ENCODE assay signal across 8 mouse cellular contexts in the genomic region with DNA sequence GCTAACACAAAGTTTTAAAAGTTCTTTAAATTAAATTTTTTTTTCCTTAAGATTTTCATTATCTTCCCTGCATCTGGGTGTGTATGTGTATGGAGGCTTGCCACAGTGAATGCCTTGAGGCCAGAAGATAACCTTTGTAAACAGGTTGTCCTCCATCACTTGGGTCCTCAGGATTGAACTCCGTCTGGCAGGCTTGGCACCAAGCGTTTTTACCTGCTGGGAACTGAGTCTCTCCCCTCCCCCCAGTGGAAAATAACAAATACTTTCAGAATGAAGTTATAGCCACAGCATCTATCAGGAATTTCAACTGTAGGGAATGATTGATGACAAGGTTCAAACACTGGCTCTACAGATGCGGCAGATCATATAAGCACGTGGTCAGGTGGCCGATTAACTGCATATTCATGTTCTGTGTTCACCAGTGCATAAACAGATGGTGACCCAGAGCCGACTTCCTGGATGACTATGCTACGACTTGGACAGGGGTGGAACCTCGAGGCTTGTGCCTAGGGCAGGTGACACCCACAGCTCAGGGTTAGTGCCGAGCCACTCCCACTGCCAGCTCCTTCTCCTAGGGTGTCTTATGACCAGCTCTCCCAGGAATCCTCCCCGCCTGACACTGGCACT. TPM values are rescaled to one million over a fixed set of nuclear protein-coding genes. Genes with fewer than 3 reads are reported as not detected.
DNase-seq lines count a peak whose midpoint lies in the region; ATAC-seq and TF ChIP-seq lines count a peak whose summit lies in the region.

No protein-coding gene starts in this region.

- peak; percentile 13; the same call in 1 of the 2 replicates for ATAC-seq in frontal cortex, adult (ENCODE audit: low TSS enrichment)
- ATAC-seq in forebrain, embryonic 11.5 days (replicated peaks; ENCODE audit: low FRiP score) = peak; percentile 63
- ATAC-seq in hematopoietic stem cell, adult 5-6 weeks (replicated peaks in 1 of 2; ENCODE audit: insufficient read depth in 1 of 2, low FRiP score in 2 of 2, low TSS enrichment in 1 of 2, low read depth in 1 of 2, poor library complexity in 2 of 2, severe bottlenecking in 2 of 2) = peak; percentile 74 to 78
- peak; percentile 41 for ATAC-seq in limb, embryonic 13.5 days (ENCODE audit: low FRiP score, low read depth)
- ATAC-seq in midbrain, embryonic 13.5 days = peak; percentile 66

- TF ChIP-seq CTCF in testis, adult 2 months (IDR thresholded peaks at IDR 0.05; ENCODE audit: control insufficient read depth, insufficient read depth, insufficient replicate concordance, low read depth, low read length) = no peak

- 13% methylated on average over 10 of the region's 10 CpGs for WGBS in forebrain, embryonic 11.5 days
- WGBS in limb, embryonic 13.5 days = 9% methylated on average over 10 of the region's 10 CpGs
- 13% methylated on average over 10 of the region's 10 CpGs for WGBS in midbrain, embryonic 13.5 days

- TF ChIP-seq POLR2A in testis, adult 2 months (IDR thresholded peaks at IDR 0.05; ENCODE audit: control insufficient read depth, low read depth, low read length) = no peak

- DNase-seq in frontal cortex, adult 2 months (ENCODE audit: extremely low spot score in 1 of 2, low spot score in 1 of 2) = no peak
- DNase-seq in forebrain, embryonic 11.5 days (ENCODE audit: low spot score) = peak; percentile 59

- H3K4me3 ChIP-seq in brown adipose tissue, adult 24 weeks (ENCODE audit: insufficient read depth, low read depth, low read length) = peak overlapping the region; percentile 61
- H3K4me3 ChIP-seq in forebrain, embryonic 11.5 days (ENCODE audit: low read depth, low read length) = peak overlapping the region; percentile 99
- H3K4me3 ChIP-seq in limb, embryonic 13.5 days = peak overlapping the region; percentile 100
- peak overlapping the region; percentile 99 for H3K4me3 ChIP-seq in midbrain, embryonic 13.5 days (replicated peaks)
- peak overlapping the region; percentile 97 for H3K4me3 ChIP-seq in testis, adult 2 months (ENCODE audit: control insufficient read depth, low read depth, low read length)

- peaks cover 3% of the 10 kb centered on the region; the same call in 1 of the 2 replicates for H3K36me3 ChIP-seq in forebrain, embryonic 11.5 days (ENCODE audit: control insufficient read depth, insufficient read depth, low read length)
- peaks cover 25% of the 10 kb centered on the region for H3K36me3 ChIP-seq in limb, embryonic 13.5 days
- peaks cover 18% of the 10 kb centered on the region for H3K36me3 ChIP-seq in midbrain, embryonic 13.5 days
- H3K36me3 ChIP-seq in testis, adult 2 months (ENCODE audit: control insufficient read depth, insufficient read depth, low read length) = no peaks in the 10 kb centered on the region

- peak overlapping the region; percentile 78 for H3K4me2 ChIP-seq in forebrain, embryonic 11.5 days (ENCODE audit: low read depth, low read length, severe bottlenecking)
- peak overlapping the region; percentile 95 for H3K4me2 ChIP-seq in limb, embryonic 13.5 days (replicated peaks)
- H3K4me2 ChIP-seq in midbrain, embryonic 13.5 days (replicated peaks) = peak overlapping the region; percentile 64

- 0 out of 2 replicates have a peak, but pooled peaks cover 6% of the 10 kb centered on the region for H3K4me1 ChIP-seq in brown adipose tissue, adult 24 weeks (ENCODE audit: control insufficient read depth, insufficient read depth, insufficient read length, low read length)
- peaks cover 8% of the 10 kb centered on the region; the same call in 1 of the 2 replicates for H3K4me1 ChIP-seq in forebrain, embryonic 11.5 days (replicated peaks; ENCODE audit: control insufficient read depth, insufficient read depth, low read length)
- H3K4me1 ChIP-seq in limb, embryonic 13.5 days = peaks cover 16% of the 10 kb centered on the region
- H3K4me1 ChIP-seq in midbrain, embryonic 13.5 days (replicated peaks) = peaks cover 19% of the 10 kb centered on the region
- H3K4me1 ChIP-seq in testis, adult 2 months (ENCODE audit: control insufficient read depth, insufficient read depth, low read length) = peaks cover 16% of the 10 kb centered on the region

- 0 out of 2 replicates have a peak overlapping the region, but pooled peaks have one; percentile 2 for H3K27ac ChIP-seq in brown adipose tissue, adult 24 weeks (replicated peaks; ENCODE audit: low read depth, low read length)
- no peak overlapping the region for H3K27ac ChIP-seq in forebrain, embryonic 11.5 days (ENCODE audit: low read depth, low read length)
- H3K27ac ChIP-seq in limb, embryonic 13.5 days = no peak overlapping the region
- no peak overlapping the region for H3K27ac ChIP-seq in midbrain, embryonic 13.5 days
- H3K27ac ChIP-seq in testis, adult 2 months (ENCODE audit: control insufficient read depth, insufficient read depth, low read depth, low read length) = no peak overlapping the region

- no peaks in the 10 kb centered on the region for H3K9me3 ChIP-seq in forebrain, embryonic 11.5 days (ENCODE audit: control insufficient read depth, low read length)
- no peaks in the 10 kb centered on the region for H3K9me3 ChIP-seq in limb, embryonic 13.5 days
- H3K9me3 ChIP-seq in midbrain, embryonic 13.5 days = no peaks in the 10 kb centered on the region

- peak overlapping the region; percentile 45; the same call in 1 of the 2 replicates for H3K9ac ChIP-seq in forebrain, embryonic 11.5 days (ENCODE audit: low read length)
- H3K9ac ChIP-seq in limb, embryonic 13.5 days = peak overlapping the region; percentile 61
- peak overlapping the region; percentile 54 for H3K9ac ChIP-seq in midbrain, embryonic 13.5 days (replicated peaks)

- H3K27me3 ChIP-seq in forebrain, embryonic 11.5 days (ENCODE audit: control insufficient read depth, insufficient read depth, low read length) = no peaks in the 10 kb centered on the region
- no peaks in the 10 kb centered on the region for H3K27me3 ChIP-seq in limb, embryonic 13.5 days
- H3K27me3 ChIP-seq in midbrain, embryonic 13.5 days = no peaks in the 10 kb centered on the region
- no peaks in the 10 kb centered on the region for H3K27me3 ChIP-seq in testis, adult 2 months (ENCODE audit: control insufficient read depth, insufficient read depth, low read length)

RNA-seq across cellular contexts. Expression of gene Gabarapl2, which starts 0.9 kb away (rescaled TPM):
- polyA plus RNA-seq in frontal cortex, adult 2 months (2012; rRNA removed) = 251 and 275 TPM in 2 replicates
- 116 and 142 TPM in 2 replicates for polyA plus RNA-seq in brown adipose tissue, adult 24 weeks (2012; ENCODE audit: insufficient read depth, insufficient read length, missing spikeins)
- polyA plus RNA-seq in forebrain, embryonic 11.5 days (2014; fragmentation: Nextera tagmentation; extraction: Ambion mirVana) = 272 and 278 TPM in 2 replicates
- 41.8 and 63.8 TPM in 2 replicates for total RNA-seq in hematopoietic stem cell, adult 5-6 weeks (2017)
- 163 and 169 TPM in 2 replicates for polyA plus RNA-seq in limb, embryonic 13.5 days (2015; fragmentation: Nextera tagmentation; extraction: Ambion mirVana)
- 453 and 504 TPM in 2 replicates for polyA plus RNA-seq in midbrain, embryonic 13.5 days (2015; fragmentation: Nextera tagmentation; extraction: Ambion mirVana)
- 18.7 and 24.3 TPM in 2 replicates for polyA plus RNA-seq in testis, adult 2 months (2012; rRNA removed)

RNA-seq across cellular contexts. Expression of gene Tmem231, which starts 5.9 kb away (rescaled TPM):
- 13.3 and 13.9 TPM in 2 replicates for polyA plus RNA-seq in frontal cortex, adult 2 months (2012; rRNA removed)
- polyA plus RNA-seq in brown adipose tissue, adult 24 weeks (2012; ENCODE audit: insufficient read depth, insufficient read length, missing spikeins) = 0.54 and 2.1 TPM in 2 replicates
- 19.9 and 22.2 TPM in 2 replicates for polyA plus RNA-seq in forebrain, embryonic 11.5 days (2014; fragmentation: Nextera tagmentation; extraction: Ambion mirVana)
- 4.6 and 5.8 TPM in 2 replicates for total RNA-seq in hematopoietic stem cell, adult 5-6 weeks (2017)
- polyA plus RNA-seq in limb, embryonic 13.5 days (2015; fragmentation: Nextera tagmentation; extraction: Ambion mirVana) = 22.4 and 24.6 TPM in 2 replicates
- 15.9 and 16.8 TPM in 2 replicates for polyA plus RNA-seq in midbrain, embryonic 13.5 days (2015; fragmentation: Nextera tagmentation; extraction: Ambion mirVana)
- polyA plus RNA-seq in testis, adult 2 months (2012; rRNA removed) = 17.9 and 18.6 TPM in 2 replicates

RNA-seq across cellular contexts. Expression of gene Chst5, which starts 29.4 kb away (rescaled TPM):
- polyA plus RNA-seq in frontal cortex, adult 2 months (2012; rRNA removed) = 1.2 and 1.4 TPM in 2 replicates
- not detected in 2 replicates for polyA plus RNA-seq in brown adipose tissue, adult 24 weeks (2012; ENCODE audit: insufficient read depth, insufficient read length, missing spikeins)
- 1.9 and 2.2 TPM in 2 replicates for polyA plus RNA-seq in forebrain, embryonic 11.5 days (2014; fragmentation: Nextera tagmentation; extraction: Ambion mirVana)
- not detected in 2 replicates for total RNA-seq in hematopoietic stem cell, adult 5-6 weeks (2017)
- 7.2 and 7.9 TPM in 2 replicates for polyA plus RNA-seq in limb, embryonic 13.5 days (2015; fragmentation: Nextera tagmentation; extraction: Ambion mirVana)
- polyA plus RNA-seq in midbrain, embryonic 13.5 days (2015; fragmentation: Nextera tagmentation; extraction: Ambion mirVana) = 3.1 and 4.2 TPM in 2 replicates
- 0.60 and 0.69 TPM in 2 replicates for polyA plus RNA-seq in testis, adult 2 months (2012; rRNA removed)

RNA-seq across cellular contexts. Expression of gene Adat1, which starts 52.5 kb away (rescaled TPM):
- polyA plus RNA-seq in frontal cortex, adult 2 months (2012; rRNA removed) = 7.8 and 8.0 TPM in 2 replicates
- 1.5 and 2.4 TPM in 2 replicates for polyA plus RNA-seq in brown adipose tissue, adult 24 weeks (2012; ENCODE audit: insufficient read depth, insufficient read length, missing spikeins)
- 13.5 and 16.4 TPM in 2 replicates for polyA plus RNA-seq in forebrain, embryonic 11.5 days (2014; fragmentation: Nextera tagmentation; extraction: Ambion mirVana)
- total RNA-seq in hematopoietic stem cell, adult 5-6 weeks (2017) = 5.6 and 6.9 TPM in 2 replicates
- polyA plus RNA-seq in limb, embryonic 13.5 days (2015; fragmentation: Nextera tagmentation; extraction: Ambion mirVana) = 11.9 and 12.1 TPM in 2 replicates
- 8.6 and 9.5 TPM in 2 replicates for polyA plus RNA-seq in midbrain, embryonic 13.5 days (2015; fragmentation: Nextera tagmentation; extraction: Ambion mirVana)
- polyA plus RNA-seq in testis, adult 2 months (2012; rRNA removed) = 4.5 and 5.3 TPM in 2 replicates

Comparison
In these comparisons a context has a peak if more than half of its experiments do, and no peak if none do; other contexts are left out.
1. ATAC-seq: peak in every context shown above with its lines; median percentile 76 in hematopoietic stem cell, adult 5-6 weeks; 66 in midbrain, embryonic 13.5 days; 63 in forebrain, embryonic 11.5 days; 41 in limb, embryonic 13.5 days; 13 in frontal cortex, adult.